Mouse (Mus musculus): ENCODE results near the gene Fam114a2.

DNA sequence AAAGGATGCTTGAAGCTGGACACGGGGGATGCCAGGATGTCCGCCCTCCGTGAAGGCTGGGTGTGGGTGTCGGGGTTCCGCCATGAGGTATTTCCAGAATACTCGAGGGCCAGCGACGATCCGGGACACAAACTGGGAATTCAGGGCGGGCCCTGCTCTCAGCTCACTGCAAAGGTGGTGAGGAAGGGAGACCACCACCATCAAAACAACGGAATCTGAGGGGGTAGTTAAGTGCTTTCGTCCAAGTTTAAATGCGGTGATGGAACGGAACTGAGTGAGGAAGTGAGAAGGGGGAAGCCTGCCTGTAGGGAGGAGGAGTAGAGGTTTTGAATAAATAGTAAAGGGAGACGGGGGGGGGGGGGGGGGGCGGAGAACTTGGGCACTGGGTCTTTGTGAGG is 333 bp upstream of the Fam114a2 start:
- TF ChIP-seq CTCF (IDR thresholded peaks at IDR 0.05; ENCODE audit: borderline replicate concordance, insufficient read depth, low read length) (no peak), POLR2A (IDR thresholded peaks at IDR 0.05; ENCODE audit: low read depth, low read length) (no peak)
